ENCODE assay signal across 8 mouse cellular contexts in genomic region chr19:3388629-3389057, GRCm38 (mm10). TPM values are rescaled to one million over a fixed set of nuclear protein-coding genes. Genes with fewer than 3 reads are reported as not detected.
DNase-seq lines count a peak whose midpoint lies in the region; ATAC-seq and TF ChIP-seq lines count a peak whose summit lies in the region.

Tesmin (plus strand) TSS chr19:3388857.

- peaks cover 6% of the 10 kb centered on the region; the same call in 1 of the 2 replicates for H3K36me3 ChIP-seq in limb, embryonic 13.5 days
- H3K36me3 ChIP-seq in midbrain, embryonic 15.5 days (replicated peaks): no peaks in the 10 kb centered on the region

- no peaks in the 10 kb centered on the region for H3K27me3 ChIP-seq in limb, embryonic 13.5 days
- no peaks in the 10 kb centered on the region for H3K27me3 ChIP-seq in midbrain, embryonic 15.5 days (replicated peaks)

- WGBS in limb, embryonic 13.5 days: 2% methylated on average over 33 of the region's 33 CpGs
- WGBS in midbrain, embryonic 15.5 days: 3% methylated on average over 32 of the region's 33 CpGs

- TF ChIP-seq POLR2A in bone marrow macrophage, adult 2 months (IDR thresholded peaks at IDR 0.05; ENCODE audit: borderline replicate concordance, low read depth, low read length): no peak
- no peak; the same call in 1 of the 2 replicates for TF ChIP-seq POLR2A in embryonic fibroblast, embryonic 13.5 days (IDR thresholded peaks at IDR 0.05; ENCODE audit: low read depth, low read length)

- no peak for TF ChIP-seq CTCF in bone marrow macrophage, adult 2 months (IDR thresholded peaks at IDR 0.05; ENCODE audit: low read depth, low read length)
- TF ChIP-seq CTCF in embryonic fibroblast, embryonic 13.5 days (IDR thresholded peaks at IDR 0.05; ENCODE audit: borderline replicate concordance, insufficient read depth, low read length): peak; percentile 61; the same call in 1 of the 2 replicates

- peak within 1 kb of the TSS; percentile 84 for H3K4me2 ChIP-seq in limb, embryonic 13.5 days (replicated peaks)
- H3K4me2 ChIP-seq in midbrain, embryonic 15.5 days: peak within 1 kb of the TSS; percentile 80

- H3K9me3 ChIP-seq in limb, embryonic 13.5 days: peaks cover 5% of the 10 kb centered on the region; the same call in 1 of the 2 replicates
- no peaks in the 10 kb centered on the region for H3K9me3 ChIP-seq in midbrain, embryonic 15.5 days

- H3K4me1 ChIP-seq in bone marrow macrophage, adult 2 months (ENCODE audit: control insufficient read depth, insufficient read depth, low read length): peaks cover 13% of the 10 kb centered on the region
- H3K4me1 ChIP-seq in embryonic fibroblast, embryonic 13.5 days (ENCODE audit: control insufficient read depth, insufficient read depth, low read length): no peaks in the 10 kb centered on the region
- H3K4me1 ChIP-seq in limb, embryonic 13.5 days: no peaks in the 10 kb centered on the region
- H3K4me1 ChIP-seq in midbrain, embryonic 15.5 days: peaks cover 8% of the 10 kb centered on the region; the same call in 1 of the 2 replicates

- peak within 1 kb of the TSS; percentile 67 for H3K4me3 ChIP-seq in bone marrow macrophage, adult 2 months (ENCODE audit: insufficient read depth, low read length)
- peak within 1 kb of the TSS; percentile 21; the same call in 1 of the 2 replicates for H3K4me3 ChIP-seq in embryonic fibroblast, embryonic 13.5 days (ENCODE audit: insufficient read depth, low read length)
- peak within 1 kb of the TSS; percentile 49 for H3K4me3 ChIP-seq in limb, embryonic 13.5 days
- peak within 1 kb of the TSS; percentile 47 for H3K4me3 ChIP-seq in midbrain, embryonic 15.5 days

- DNase-seq in A20 (ENCODE audit: low read depth, low spot score): peak; percentile 98
- peak; percentile 82 to 83 for DNase-seq in heart, adult 9 months (ENCODE audit: low spot score in 2 of 2)
- DNase-seq in kidney, adult 9 months: peak; percentile 97
- DNase-seq in spleen, adult 18-20 months: peak; percentile 78 to 88

- H3K9ac ChIP-seq in limb, embryonic 13.5 days: peak within 1 kb of the TSS; percentile 64
- H3K9ac ChIP-seq in midbrain, embryonic 15.5 days: peak within 1 kb of the TSS; percentile 39

- peak within 1 kb of the TSS; percentile 51 for H3K27ac ChIP-seq in bone marrow macrophage, adult 2 months (ENCODE audit: insufficient read depth, low read depth, low read length)
- H3K27ac ChIP-seq in embryonic fibroblast, embryonic 13.5 days (ENCODE audit: insufficient read depth, low read length): 0 out of 2 replicates have a peak within 1 kb of the TSS, but pooled peaks have one; percentile 4
- no peak within 1 kb of the TSS for H3K27ac ChIP-seq in limb, embryonic 13.5 days
- H3K27ac ChIP-seq in midbrain, embryonic 15.5 days: peak within 1 kb of the TSS; percentile 61; the same call in 1 of the 2 replicates

- ATAC-seq in limb, embryonic 13.5 days (ENCODE audit: low FRiP score, low read depth): peak; percentile 79
- ATAC-seq in midbrain, embryonic 15.5 days (replicated peaks): peak; percentile 95

RNA-seq across cellular contexts. Expression of gene Tesmin, which starts in this region (rescaled TPM):
- polyA plus RNA-seq in bone marrow macrophage, adult 2 months (2012; ENCODE audit: insufficient read depth, insufficient read length, missing spikeins): 0.97 and 1.1 TPM in 2 replicates
- 0.30 and 0.61 TPM in 2 replicates for polyA plus RNA-seq in embryonic fibroblast, embryonic 13.5 days (2011; ENCODE audit: insufficient read length, low read depth, missing spikeins)
- polyA plus RNA-seq in limb, embryonic 13.5 days (2015; fragmentation: Nextera tagmentation; extraction: Ambion mirVana): 0.24 and 0.57 TPM in 2 replicates
- polyA plus RNA-seq in midbrain, embryonic 15.5 days (2015; fragmentation: Nextera tagmentation; extraction: Ambion mirVana): 0.43 and 0.52 TPM in 2 replicates

Comparison
In these comparisons a context has a peak if more than half of its experiments do, and no peak if none do; other contexts are left out.
1. Peak in ATAC-seq, H3K4me3 ChIP-seq, H3K9ac ChIP-seq and H3K4me2 ChIP-seq in limb, embryonic 13.5 days; RNA of the gene not detected or under 1 TPM.
2. Peak in ATAC-seq, H3K4me3 ChIP-seq, H3K27ac ChIP-seq, H3K9ac ChIP-seq and H3K4me2 ChIP-seq in midbrain, embryonic 15.5 days; RNA of the gene not detected or under 1 TPM.